Mouse (Mus musculus): ENCODE measurements at regions not wholly inside any gene's neighbourhood (a gene's known extent, or its start where the extent isn't known, plus 50 kb on each side); places are given as distances from the start of the nearest gene placed in this dataset.

DNA sequence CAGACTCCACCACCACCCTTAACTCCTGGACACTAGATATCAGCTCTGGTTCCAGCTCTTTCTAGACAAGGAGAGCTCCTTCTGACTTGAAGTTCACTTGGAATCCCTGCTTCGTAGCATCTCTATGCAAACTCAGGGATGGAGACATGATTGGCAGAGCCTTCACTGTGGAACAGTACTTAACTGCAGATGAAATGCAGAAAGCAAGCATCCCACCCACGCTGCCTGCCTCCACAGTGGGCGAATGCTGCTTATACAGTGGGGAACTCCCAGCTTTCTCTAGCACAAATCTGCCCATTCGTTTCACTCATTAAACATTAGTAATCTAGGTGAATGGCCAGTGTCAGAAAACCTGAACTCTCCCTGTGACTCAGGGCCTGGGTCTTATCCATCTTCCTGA is 92.0 kb upstream of the Coch start:
- no peak for DNase-seq

DNA sequence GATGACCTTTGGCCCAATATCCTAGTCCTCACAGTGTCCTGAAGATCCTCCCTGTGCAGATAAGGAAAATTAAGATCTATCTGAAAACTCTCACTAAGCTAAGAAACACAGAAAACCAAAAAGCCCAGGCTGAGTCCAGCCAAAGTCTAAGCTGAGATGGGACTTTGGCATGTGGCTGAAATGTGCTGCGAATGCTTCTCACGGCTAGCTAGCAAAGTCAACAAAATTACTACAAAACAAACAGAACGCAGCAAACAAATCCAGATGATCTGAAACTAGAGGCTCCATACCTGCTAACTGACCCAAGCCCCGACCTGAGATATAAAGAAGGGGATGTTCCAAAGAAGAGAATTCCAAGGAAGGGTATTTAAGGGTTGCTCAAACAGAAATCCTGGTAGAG is 90.4 kb upstream of the Coch start:
- no peak for DNase-seq

DNA sequence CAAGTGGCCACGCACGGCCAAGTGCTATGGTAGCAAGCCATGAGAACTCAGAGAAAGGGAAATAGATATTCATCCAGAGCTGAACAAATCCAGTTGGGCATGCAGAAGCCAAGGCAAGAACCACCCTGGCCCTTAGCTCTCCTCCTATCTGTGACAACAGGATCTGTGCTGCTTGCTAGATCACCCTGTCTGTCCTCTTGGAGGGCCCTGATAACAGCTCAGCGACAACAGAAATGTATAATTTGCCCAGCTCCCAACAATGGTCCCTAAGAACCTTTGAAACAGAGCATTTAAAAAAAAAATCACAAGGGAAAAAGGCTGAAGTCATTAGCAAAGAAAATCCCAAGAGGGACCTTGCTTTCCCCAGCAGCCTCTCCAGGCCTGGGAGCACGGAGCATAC is 89.4 kb upstream of the Coch start:
- DNase-seq = no peak

DNA sequence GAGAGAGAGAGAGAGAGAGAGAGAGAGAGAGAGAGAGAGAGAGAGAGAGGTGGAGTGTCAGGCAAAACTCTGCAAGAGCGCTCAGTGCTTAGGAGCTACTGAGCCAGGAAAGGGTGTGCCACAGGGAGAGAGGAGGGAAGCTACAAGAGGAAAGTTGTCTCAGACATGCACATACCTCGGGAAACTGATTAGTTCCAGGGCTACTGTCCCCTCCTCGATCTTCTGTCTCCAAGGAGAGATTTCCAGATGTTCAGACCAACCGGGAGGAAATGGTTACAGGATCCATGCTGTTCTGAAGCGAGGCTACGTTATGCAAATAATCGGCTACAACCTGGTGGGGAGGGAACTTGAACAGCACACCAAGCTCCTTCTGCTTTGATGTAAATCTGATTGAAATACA is 88.6 kb upstream of the Coch start:
- no peak for DNase-seq

DNA sequence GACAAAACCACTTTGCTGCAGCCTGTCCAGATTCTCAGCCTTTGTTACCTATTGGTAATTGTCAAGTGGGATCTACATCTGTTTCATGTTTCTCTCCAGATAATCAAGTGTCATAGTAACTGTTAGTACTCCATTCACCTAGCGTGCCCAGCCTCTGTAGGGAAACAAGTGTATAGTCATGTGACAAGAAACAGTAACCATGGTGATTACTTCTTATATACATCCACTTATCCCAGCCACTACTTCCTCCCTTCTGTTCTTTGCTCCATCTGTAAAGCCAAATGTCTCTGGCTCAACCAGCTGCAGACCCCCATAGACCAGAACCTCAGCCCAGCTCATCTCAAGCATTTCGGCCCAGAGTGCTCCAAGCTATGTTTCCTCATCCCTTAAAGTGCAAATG is 83.1 kb upstream of the Coch start:
- DNase-seq = no peak

DNA sequence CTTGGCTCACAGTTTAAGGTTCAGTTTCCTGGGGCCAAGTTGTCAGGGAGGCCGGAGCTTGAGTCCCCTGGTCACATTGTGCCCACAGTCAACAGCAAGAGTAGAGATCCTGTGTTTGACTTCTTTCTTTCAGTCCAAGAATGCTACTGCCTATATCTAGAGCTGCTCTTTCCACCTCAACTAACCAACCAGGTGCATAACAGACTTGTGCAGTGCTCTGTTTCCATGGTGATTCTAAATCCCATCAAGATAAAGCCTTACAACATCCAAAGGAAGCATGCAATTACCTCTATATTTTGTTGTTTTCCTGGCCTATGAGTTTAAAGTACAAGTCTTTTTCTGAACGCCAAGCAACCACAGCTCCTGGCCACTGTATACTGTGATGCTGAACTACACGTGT is 76.4 kb upstream of the Coch start:
- no peak for DNase-seq

DNA sequence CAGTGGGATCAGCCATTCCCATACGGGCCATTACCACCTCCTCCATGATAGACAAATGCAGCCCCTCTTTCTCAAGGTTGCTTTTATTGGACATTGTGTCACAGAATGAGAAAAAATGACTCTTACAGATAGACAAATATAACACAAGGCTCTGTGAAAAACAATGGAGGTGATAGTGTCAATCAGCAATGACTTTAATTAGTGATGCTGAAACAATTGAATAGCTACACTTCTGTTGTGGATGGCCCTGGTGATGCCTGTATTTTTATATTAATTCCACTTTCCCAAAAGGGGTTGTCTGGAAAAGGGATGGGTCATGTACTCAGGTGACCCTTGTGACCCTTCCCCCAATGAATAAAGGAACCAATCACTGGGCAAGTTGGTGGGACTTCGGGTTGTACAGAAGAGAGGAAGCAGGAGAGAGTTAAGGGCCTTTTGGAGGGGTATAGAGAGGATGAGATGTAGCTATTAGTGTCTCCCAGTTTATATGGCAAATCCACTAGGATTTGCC is 71.5 kb upstream of the Coch start:
- DNase-seq = no peak

DNA sequence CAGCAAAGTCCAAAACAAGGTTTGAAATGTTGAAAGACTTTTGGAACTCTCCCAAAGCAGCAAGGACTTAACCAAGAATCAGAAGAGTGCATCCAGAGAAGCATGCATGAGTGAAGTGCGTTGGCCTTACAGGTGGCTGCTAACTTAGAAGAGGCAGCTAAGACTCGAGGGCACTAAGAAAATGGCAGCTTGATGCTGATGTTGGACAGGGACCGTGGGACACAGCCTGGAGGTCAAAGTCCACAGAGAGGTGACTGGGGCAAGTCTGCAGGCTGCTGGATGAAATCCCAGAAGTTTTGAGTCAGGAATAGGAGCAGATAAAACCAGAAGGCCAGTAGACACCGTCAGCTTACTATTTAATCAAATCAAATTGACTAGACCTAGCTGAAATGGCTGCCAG is 69.3 kb upstream of the Coch start:
- DNase-seq = peak; percentile 7

DNA sequence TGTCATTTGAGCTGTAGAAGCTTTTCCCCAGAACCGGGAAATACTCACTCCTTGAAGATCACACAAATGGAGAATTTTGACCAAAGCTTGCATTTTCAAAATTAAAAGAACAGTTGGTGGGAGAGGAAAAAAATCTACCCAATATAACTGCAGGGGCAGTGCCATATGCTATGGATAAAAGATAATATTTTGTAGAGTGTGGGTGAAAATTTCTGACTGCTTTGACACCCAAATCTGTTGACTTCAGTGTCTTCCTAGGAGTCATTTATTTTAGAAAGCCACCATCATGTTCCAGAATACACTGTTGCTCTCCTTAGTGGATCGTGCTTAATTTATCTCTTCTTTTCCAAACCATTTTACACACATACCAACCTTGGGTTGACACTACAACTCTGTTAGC is 65.3 kb upstream of the Coch start:
- DNase-seq = no peak

DNA sequence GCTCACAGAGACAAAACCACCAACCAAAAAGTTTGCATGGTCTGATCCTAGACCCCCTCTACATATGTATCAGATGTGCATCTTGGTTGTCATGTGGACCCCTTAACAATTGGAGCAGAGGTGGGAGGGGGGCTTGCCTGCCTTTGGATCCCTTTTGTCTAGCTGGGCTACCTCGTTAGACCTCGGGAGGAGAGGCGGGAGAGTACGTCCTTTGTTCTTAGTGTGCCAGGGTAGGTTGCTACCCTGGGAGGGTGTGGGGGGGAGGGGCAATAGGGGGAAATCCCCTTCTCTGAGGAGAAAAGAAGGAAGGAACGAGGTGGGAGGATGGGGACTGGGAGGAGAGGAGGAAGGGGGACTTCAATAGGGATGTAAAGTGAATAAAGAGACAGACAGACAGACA is 58.5 kb upstream of the Coch start:
- DNase-seq = no peak

DNA sequence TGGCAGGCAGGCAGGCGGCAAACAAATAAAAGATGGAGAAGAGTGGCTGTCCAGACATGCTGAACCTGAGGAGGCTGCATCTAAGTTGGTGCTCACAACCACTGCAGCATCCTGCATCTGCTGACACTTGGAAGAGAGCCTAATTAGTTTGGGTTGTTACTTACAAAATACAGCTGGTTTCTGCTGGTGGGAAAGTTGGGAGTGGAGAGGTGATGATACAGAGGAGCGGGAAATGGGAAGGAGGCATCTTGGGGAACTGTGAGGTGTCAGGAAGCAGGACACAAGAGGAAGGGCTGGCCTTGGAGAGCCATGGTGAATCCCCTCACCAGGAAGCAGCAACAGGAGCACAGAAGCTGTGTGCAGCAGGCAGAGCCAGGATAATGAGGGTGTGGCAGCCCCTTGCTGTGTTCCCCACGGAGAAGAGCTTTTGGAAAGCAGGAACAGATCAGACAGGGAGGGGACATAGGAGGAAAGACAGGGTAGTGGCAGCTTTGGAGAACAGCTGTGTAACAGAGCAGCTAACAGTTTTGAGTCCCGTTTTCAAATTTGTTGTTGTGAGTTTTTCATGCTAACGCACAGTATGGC is 58.0 kb upstream of the Coch start:
- DNase-seq = no peak

All from adrenal gland, adult 8-10 months (tissue).